Mouse (Mus musculus) left cerebral cortex, adult 2 months (tissue): ENCODE results near the gene Pdcl2. TPM values are rescaled to one million over a fixed set of nuclear protein-coding genes. Genes with fewer than 3 reads are reported as not detected.
A peak's percentile ranks its signal among the peaks of the same experiment; 100 is the strongest.

Experiments used
- DNase-seq, 2 experiments: peaks; one replicate each; pipeline ENCODE4 v3.0.0; 2021 to 2022; ENCODE audit warnings: low spot score in 2 of 2, mixed read lengths in 1 of 2; ENCODE audit errors: extremely low spot score in 1 of 2
- H3K27ac ChIP-seq: fragments of 200-600 bp; 2 replicates; pipeline ENCODE4 v1.8.1; 2022
- H3K4me3 ChIP-seq: fragments of 200-600 bp; 2 replicates; pipeline ENCODE4 v1.8.1; 2022
- CTCF ChIP-seq: fragments of 200-600 bp; IDR thresholded peaks from 2 replicates; pipeline ENCODE4 v1.8.1; 2022; ENCODE audit warnings: antibody characterized with exemption, mild to moderate bottlenecking, moderate library complexity
- intact Hi-C: fragments of 180-260 bp; cut with DNase I; formaldehyde crosslinking; loops from one replicate; pipeline ENCODE4 v1.15.1; 2025
- total RNA-seq, 2 experiments: library from RNA; stranded (reverse); gene quantifications; 2 replicates each; pipeline ENCODE4 v1.2.3; 2021

Pdcl2 gene
- total RNA-seq, 2 experiments from 2014 or later, result not detected

DNA sequence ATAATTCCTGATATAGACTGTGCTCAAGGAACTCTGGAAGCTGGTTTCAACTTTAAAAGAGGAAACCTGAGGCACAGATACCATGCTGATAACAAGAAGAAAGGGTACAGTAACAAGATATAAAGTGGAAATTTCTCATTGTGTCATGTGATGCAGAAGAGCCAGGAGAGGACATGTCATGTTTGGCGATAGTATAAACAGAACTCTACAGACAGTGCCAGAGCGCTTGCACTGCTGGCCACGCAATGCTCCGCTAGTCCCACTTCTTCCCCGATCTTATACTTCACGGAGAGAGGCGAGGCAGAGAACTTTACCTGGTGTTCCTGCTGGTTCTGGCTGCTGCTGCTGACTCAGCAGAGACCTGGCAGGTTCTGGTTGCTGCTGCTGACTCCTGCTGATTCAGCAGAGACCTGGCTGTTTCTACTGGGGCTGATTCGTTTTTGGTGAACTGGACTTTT lies 41.7 kb downstream of the Pdcl2 start:
- Histone ChIP-seq H3K4me3 (no peak overlapping the region), H3K27ac (no peak overlapping the region)
- no peak for DNase-seq
- intact Hi-C loops, result no loop called here
- TF ChIP-seq CTCF, result no peak

DNA sequence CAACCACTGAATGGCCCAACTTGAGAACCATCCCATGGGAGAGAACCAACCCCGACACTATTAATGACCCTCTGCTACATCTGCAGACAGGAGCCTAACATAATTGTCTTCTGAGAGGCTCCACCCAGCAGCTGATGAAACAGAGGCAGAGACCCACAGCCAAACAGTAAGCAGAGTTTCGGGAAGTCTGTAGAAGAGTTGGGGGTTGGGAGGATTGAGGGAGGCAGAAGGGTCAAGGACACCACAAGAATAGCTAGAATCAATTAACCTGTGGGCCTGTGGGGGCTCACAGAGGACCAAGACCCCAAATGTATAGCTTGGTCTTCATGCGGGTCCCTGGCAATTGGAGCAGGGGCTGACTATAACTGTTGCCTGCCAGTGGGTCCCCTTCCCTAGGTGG lies 42.7 kb downstream of the Pdcl2 start:
- no peak overlapping the region for H3K4me3 ChIP-seq
- intact Hi-C loops, result no loop called here
- no peak for TF ChIP-seq CTCF

GRCm38 (mm10) chr5:76287062-76287461 lies 43.9 kb downstream of the Pdcl2 start:
- DNase-seq, result no peak
- no peak overlapping the region for H3K4me3 ChIP-seq
- no peak overlapping the region for H3K27ac ChIP-seq
- TF ChIP-seq CTCF, result peak; percentile 43
- intact Hi-C loops, result no loop called here

More for the DNA sequence above, 42.7 kb downstream of the Pdcl2 start:
- no peak for DNase-seq
- no peak overlapping the region for H3K27ac ChIP-seq

DNA sequence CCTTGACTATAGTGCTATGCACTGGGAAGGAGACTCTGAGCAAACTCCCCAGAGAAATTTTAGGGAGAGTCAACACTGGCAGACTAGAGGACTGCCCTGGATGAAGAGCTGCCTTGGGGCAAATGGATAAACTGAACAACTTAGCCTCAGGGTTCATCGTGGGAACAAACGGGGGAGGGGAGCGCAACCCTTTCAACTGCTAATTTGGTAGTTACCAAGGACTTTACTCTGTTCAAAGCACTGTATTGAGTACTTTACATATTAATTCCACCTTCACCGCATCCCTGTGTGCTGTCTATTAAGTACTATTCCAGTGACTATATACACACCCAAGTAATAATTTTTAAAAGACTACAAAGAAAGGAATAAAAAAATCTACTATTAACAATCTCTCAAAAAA lies 45.3 kb downstream of the Pdcl2 start:
- TF ChIP-seq CTCF, result no peak
- no peak for DNase-seq
- Histone ChIP-seq H3K27ac (no peak overlapping the region), H3K4me3 (no peak overlapping the region)
- intact Hi-C loops, result no loop called here

GRCm38 (mm10) chr5:76283890-76284289 lies 47.1 kb downstream of the Pdcl2 start:
- Histone ChIP-seq H3K27ac (no peak overlapping the region), H3K4me3 (no peak overlapping the region)
- no peak for TF ChIP-seq CTCF
- intact Hi-C loops, result no loop called here
- DNase-seq, result no peak

DNA sequence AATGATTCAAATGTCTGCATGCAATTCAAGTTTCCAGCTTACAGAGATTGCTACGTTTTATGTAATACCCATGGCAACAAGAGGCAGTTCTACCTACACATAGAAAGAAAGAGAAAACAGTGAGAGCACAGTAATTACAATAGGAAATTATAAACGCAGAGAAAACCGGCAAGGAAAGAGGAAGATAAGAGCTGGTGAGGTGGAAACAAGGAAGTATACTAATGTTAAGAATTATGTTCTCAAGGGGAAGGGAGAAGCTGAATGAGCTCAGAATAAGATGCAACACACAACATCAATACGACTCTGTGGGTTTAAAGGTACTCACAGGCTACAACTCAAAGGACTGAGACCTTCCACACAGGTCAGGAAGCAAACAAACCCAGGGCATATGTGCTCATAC lies 56.0 kb downstream of the Pdcl2 start:
- DNase-seq, result no peak
- intact Hi-C loops, result no loop called here
- H3K4me3 ChIP-seq, result no peak overlapping the region
- no peak for TF ChIP-seq CTCF
- H3K27ac ChIP-seq, result no peak overlapping the region

Other genes starting within 250 kb of the Pdcl2 start
- gene Srd5a3, start 190.9 kb downstream of the Pdcl2 start, total RNA-seq, result 10 to 100 TPM; 19.8 to 21.8 TPM
- 10 to 100 TPM; 32.2 to 32.5 TPM for gene Tmem165, start 147.3 kb downstream of the Pdcl2 start, total RNA-seq
- 10 to 100 TPM; 56.7 to 56.9 TPM for gene Clock, start 26.4 kb downstream of the Pdcl2 start, total RNA-seq
- not detected for gene Nmu, start 32.6 kb upstream of the Pdcl2 start, total RNA-seq
- gene Gm7271, start 152.9 kb upstream of the Pdcl2 start, total RNA-seq, result not detected
- gene Exoc1, start 198.2 kb upstream of the Pdcl2 start, total RNA-seq, result 10 to 100 TPM; 55.4 to 59.9 TPM